Mouse (Mus musculus): ENCODE results near the gene 4930502E18Rik. TPM values are rescaled to one million over a fixed set of nuclear protein-coding genes. Genes with fewer than 3 reads are reported as not detected.
"Not testable (repeated sequence)": the region's sequence is repeated elsewhere in the genome, so short reads cannot be mapped to it uniquely, and the experiment has no call there.

4930502E18Rik gene
- polyA plus RNA-seq (2015; fragmentation: Nextera tagmentation; extraction: Ambion mirVana), result not detected in 2 replicates

- no peak for ATAC-seq (ENCODE audit: low read depth)
- Histone ChIP-seq H3K4me3 (ENCODE audit: low read length) (no peak within 1 kb of the TSS), H3K27ac (ENCODE audit: low read length) (no peak within 1 kb of the TSS), H3K27me3 (ENCODE audit: control insufficient read depth, insufficient read depth, low read depth, low read length) (no peaks in the 10 kb centered on the region), H3K4me2 (ENCODE audit: low read depth, low read length) (no peak within 1 kb of the TSS), H3K9ac (ENCODE audit: low read length) (no peak within 1 kb of the TSS), H3K36me3 (ENCODE audit: control insufficient read depth, insufficient read depth, low read length) (no peaks in the 10 kb centered on the region), H3K4me1 (replicated peaks; ENCODE audit: control insufficient read depth, insufficient read depth, low read length) (no peaks in the 10 kb centered on the region), H3K9me3 (ENCODE audit: control insufficient read depth, low read length) (no peaks in the 10 kb centered on the region)
- 80% methylated on average over 11 of the region's 11 CpGs for WGBS
Measured at GRCm38 (mm10) chrX:53724596-53724995, at the start of gene 4930502E18Rik. TSS of gene 4930502E18Rik (plus strand) at chrX:53724826.

- H3K4me3 ChIP-seq (ENCODE audit: low read length); H3K27me3 ChIP-seq (ENCODE audit: control insufficient read depth, insufficient read depth, low read depth, low read length); H3K9ac ChIP-seq (ENCODE audit: low read length); ATAC-seq (ENCODE audit: low read depth); H3K4me2 ChIP-seq (ENCODE audit: low read depth, low read length); H3K4me1 ChIP-seq (replicated peaks; ENCODE audit: control insufficient read depth, insufficient read depth, low read length); H3K36me3 ChIP-seq (ENCODE audit: control insufficient read depth, insufficient read depth, low read length); H3K9me3 ChIP-seq (ENCODE audit: control insufficient read depth, low read length); H3K27ac ChIP-seq (ENCODE audit: low read length): not testable (repeated sequence)
- 25% methylated on average over 2 of the region's 2 CpGs for WGBS
Measured at GRCm38 (mm10) chrX:53676943-53677342, 47.7 kb upstream of the 4930502E18Rik start.

GRCm38 (mm10) chrX:53682650-53683049, 42.0 kb upstream of the 4930502E18Rik start:
- H3K4me1 ChIP-seq (replicated peaks; ENCODE audit: control insufficient read depth, insufficient read depth, low read length); H3K9ac ChIP-seq (ENCODE audit: low read length); H3K27ac ChIP-seq (ENCODE audit: low read length); H3K4me3 ChIP-seq (ENCODE audit: low read length); ATAC-seq (ENCODE audit: low read depth); H3K4me2 ChIP-seq (ENCODE audit: low read depth, low read length); H3K9me3 ChIP-seq (ENCODE audit: control insufficient read depth, low read length); H3K36me3 ChIP-seq (ENCODE audit: control insufficient read depth, insufficient read depth, low read length); H3K27me3 ChIP-seq (ENCODE audit: control insufficient read depth, insufficient read depth, low read depth, low read length): not testable (repeated sequence)
- 56% methylated on average over 2 of the region's 3 CpGs for WGBS

GRCm38 (mm10) chrX:53684676-53685075, 40.0 kb upstream of the 4930502E18Rik start:
- not testable (repeated sequence) for H3K9ac ChIP-seq (ENCODE audit: low read length); H3K4me1 ChIP-seq (replicated peaks; ENCODE audit: control insufficient read depth, insufficient read depth, low read length); H3K4me2 ChIP-seq (ENCODE audit: low read depth, low read length); H3K27me3 ChIP-seq (ENCODE audit: control insufficient read depth, insufficient read depth, low read depth, low read length); H3K9me3 ChIP-seq (ENCODE audit: control insufficient read depth, low read length); H3K36me3 ChIP-seq (ENCODE audit: control insufficient read depth, insufficient read depth, low read length); H3K27ac ChIP-seq (ENCODE audit: low read length); H3K4me3 ChIP-seq (ENCODE audit: low read length); ATAC-seq (ENCODE audit: low read depth)
- 68% methylated on average over 2 of the region's 4 CpGs for WGBS

GRCm38 (mm10) chrX:53692065-53692464, 32.6 kb upstream of the 4930502E18Rik start:
- H3K4me3 ChIP-seq (ENCODE audit: low read length), result no peak overlapping the region
- 35% methylated on average over 2 of the region's 2 CpGs for WGBS
- no peak overlapping the region for H3K9ac ChIP-seq (ENCODE audit: low read length)
- H3K4me1 ChIP-seq (replicated peaks; ENCODE audit: control insufficient read depth, insufficient read depth, low read length), result no peaks in the 10 kb centered on the region
- no peak overlapping the region for H3K27ac ChIP-seq (ENCODE audit: low read length)
- no peak for ATAC-seq (ENCODE audit: low read depth)
- no peaks in the 10 kb centered on the region for H3K9me3 ChIP-seq (ENCODE audit: control insufficient read depth, low read length)
- no peaks in the 10 kb centered on the region for H3K36me3 ChIP-seq (ENCODE audit: control insufficient read depth, insufficient read depth, low read length)
- H3K27me3 ChIP-seq (ENCODE audit: control insufficient read depth, insufficient read depth, low read depth, low read length), result no peaks in the 10 kb centered on the region
- no peak overlapping the region for H3K4me2 ChIP-seq (ENCODE audit: low read depth, low read length)

DNA sequence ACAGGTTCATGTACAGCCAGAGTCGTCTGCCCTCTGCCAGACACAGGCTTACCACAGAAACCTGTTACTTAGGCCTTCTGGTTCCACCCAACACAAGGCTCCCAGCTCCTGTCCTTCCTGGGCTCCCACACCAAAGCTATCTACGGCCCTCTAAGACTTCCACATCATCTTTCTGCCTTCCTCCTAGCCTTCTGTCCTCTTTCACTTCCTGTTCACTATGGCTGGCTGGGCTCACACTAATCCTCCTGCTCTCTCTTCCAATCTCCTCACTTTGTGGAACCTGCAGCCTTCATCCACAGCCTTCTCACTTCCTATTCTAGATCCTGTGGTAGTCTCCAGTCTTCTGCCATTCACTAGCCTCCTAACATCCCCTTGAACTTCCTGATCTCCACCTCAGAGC, 31.5 kb upstream of the 4930502E18Rik start:
- no peak overlapping the region for H3K9ac ChIP-seq (ENCODE audit: low read length)
- WGBS, result 61% methylated on average over 2 of the region's 2 CpGs
- no peaks in the 10 kb centered on the region for H3K27me3 ChIP-seq (ENCODE audit: control insufficient read depth, insufficient read depth, low read depth, low read length)
- no peak for ATAC-seq (ENCODE audit: low read depth)
- no peaks in the 10 kb centered on the region for H3K4me1 ChIP-seq (replicated peaks; ENCODE audit: control insufficient read depth, insufficient read depth, low read length)
- H3K27ac ChIP-seq (ENCODE audit: low read length), result no peak overlapping the region
- H3K9me3 ChIP-seq (ENCODE audit: control insufficient read depth, low read length), result no peaks in the 10 kb centered on the region
- no peaks in the 10 kb centered on the region for H3K36me3 ChIP-seq (ENCODE audit: control insufficient read depth, insufficient read depth, low read length)
- no peak overlapping the region for H3K4me2 ChIP-seq (ENCODE audit: low read depth, low read length)
- H3K4me3 ChIP-seq (ENCODE audit: low read length), result no peak overlapping the region

DNA sequence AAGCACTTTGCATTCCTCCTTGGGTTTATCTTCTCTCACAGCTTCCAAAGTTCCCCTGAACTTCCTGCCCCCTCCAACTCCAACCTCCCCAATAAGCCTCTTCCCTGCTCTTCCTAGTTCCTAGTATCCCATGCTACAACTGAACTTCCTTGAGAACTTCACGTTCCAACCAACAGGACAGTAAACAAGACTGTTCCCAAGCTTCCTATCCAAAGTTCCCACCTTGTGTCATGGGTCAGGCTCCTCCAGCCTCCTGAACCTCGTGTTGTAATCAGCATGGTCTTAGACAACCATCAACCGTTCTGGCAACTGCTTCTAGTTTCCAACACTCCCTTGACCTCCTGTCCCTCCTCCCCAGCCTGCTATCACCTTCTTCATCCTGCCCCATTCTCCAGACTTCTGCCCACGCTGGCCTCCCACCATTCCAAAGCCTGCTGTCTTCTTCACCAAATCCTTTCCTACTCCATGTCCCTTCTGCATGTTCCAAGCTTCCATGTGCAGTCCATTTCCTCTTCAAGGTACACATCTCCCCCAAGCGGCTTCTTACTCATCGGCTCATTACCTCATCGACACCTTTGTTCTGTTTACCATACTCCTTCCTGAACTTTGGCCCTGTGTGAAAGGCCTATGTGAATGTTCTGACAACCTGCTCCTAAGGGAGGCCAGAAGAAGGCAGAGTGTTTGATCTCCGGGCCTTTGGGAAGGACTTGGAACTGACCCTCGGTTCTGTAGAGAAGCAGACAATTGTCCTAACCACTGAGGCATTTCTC, 30.4 kb upstream of the 4930502E18Rik start:
- H3K27me3 ChIP-seq (ENCODE audit: control insufficient read depth, insufficient read depth, low read depth, low read length), result no peaks in the 10 kb centered on the region
- no peak overlapping the region for H3K4me2 ChIP-seq (ENCODE audit: low read depth, low read length)
- no peaks in the 10 kb centered on the region for H3K36me3 ChIP-seq (ENCODE audit: control insufficient read depth, insufficient read depth, low read length)
- H3K9me3 ChIP-seq (ENCODE audit: control insufficient read depth, low read length), result no peaks in the 10 kb centered on the region
- no peak overlapping the region for H3K27ac ChIP-seq (ENCODE audit: low read length)
- no peak overlapping the region for H3K4me3 ChIP-seq (ENCODE audit: low read length)
- H3K4me1 ChIP-seq (replicated peaks; ENCODE audit: control insufficient read depth, insufficient read depth, low read length), result no peaks in the 10 kb centered on the region
- ATAC-seq (ENCODE audit: low read depth), result no peak
- no peak overlapping the region for H3K9ac ChIP-seq (ENCODE audit: low read length)
- 69% methylated on average over 9 of the region's 9 CpGs for WGBS

DNA sequence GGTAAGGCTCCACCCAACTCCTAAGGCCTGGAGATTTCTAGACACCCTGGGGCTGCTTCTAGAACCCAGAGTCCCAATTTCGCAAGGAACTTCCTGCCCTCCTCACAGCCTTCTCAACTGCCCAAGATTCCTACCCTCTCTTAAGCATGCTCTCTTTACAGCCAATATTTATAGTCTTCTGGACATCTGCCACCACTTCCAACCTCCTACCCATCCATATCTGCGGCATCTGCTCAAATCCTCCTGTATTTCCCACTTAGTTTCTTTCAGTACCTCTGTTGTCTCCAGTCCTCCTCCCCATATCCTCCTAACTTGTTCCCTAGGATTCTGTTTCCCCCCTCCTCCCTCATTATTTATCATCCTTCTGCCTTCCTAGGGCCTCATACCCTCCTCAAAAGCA, 25.4 kb upstream of the 4930502E18Rik start:
- Histone ChIP-seq H3K36me3 (ENCODE audit: control insufficient read depth, insufficient read depth, low read length) (no peaks in the 10 kb centered on the region), H3K4me1 (replicated peaks; ENCODE audit: control insufficient read depth, insufficient read depth, low read length) (no peaks in the 10 kb centered on the region), H3K27ac (ENCODE audit: low read length) (no peak overlapping the region), H3K4me3 (ENCODE audit: low read length) (no peak overlapping the region), H3K9ac (ENCODE audit: low read length) (no peak overlapping the region), H3K4me2 (ENCODE audit: low read depth, low read length) (no peak overlapping the region), H3K9me3 (ENCODE audit: control insufficient read depth, low read length) (no peaks in the 10 kb centered on the region), H3K27me3 (ENCODE audit: control insufficient read depth, insufficient read depth, low read depth, low read length) (no peaks in the 10 kb centered on the region)
- ATAC-seq (ENCODE audit: low read depth), result no peak
- WGBS, result 80% methylated on average over 2 of the region's 2 CpGs

- ATAC-seq (ENCODE audit: low read depth), result no peak
- 66% methylated on average over 3 of the region's 3 CpGs for WGBS
- no peaks in the 10 kb centered on the region for H3K4me1 ChIP-seq (replicated peaks; ENCODE audit: control insufficient read depth, insufficient read depth, low read length)
Measured at GRCm38 (mm10) chrX:53702673-53703072, 22.0 kb upstream of the 4930502E18Rik start.

More at GRCm38 (mm10) chrX:53702673-53703072, 22.0 kb upstream of the 4930502E18Rik start:
- H3K4me2 ChIP-seq (ENCODE audit: low read depth, low read length), result no peak overlapping the region
- H3K9ac ChIP-seq (ENCODE audit: low read length), result no peak overlapping the region
- H3K4me3 ChIP-seq (ENCODE audit: low read length), result no peak overlapping the region
- H3K9me3 ChIP-seq (ENCODE audit: control insufficient read depth, low read length), result no peaks in the 10 kb centered on the region
- H3K27ac ChIP-seq (ENCODE audit: low read length), result no peak overlapping the region
- no peaks in the 10 kb centered on the region for H3K27me3 ChIP-seq (ENCODE audit: control insufficient read depth, insufficient read depth, low read depth, low read length)
- H3K36me3 ChIP-seq (ENCODE audit: control insufficient read depth, insufficient read depth, low read length), result no peaks in the 10 kb centered on the region
